Mouse (Mus musculus) G1E (cell line): ENCODE data around the gene Ifi211. TPM values are rescaled to one million over a fixed set of nuclear protein-coding genes. Genes with fewer than 3 reads are reported as not detected.
"Not testable (repeated sequence)": the region's sequence is repeated elsewhere in the genome, so short reads cannot be mapped to it uniquely, and the experiment has no call there.

Experiments used
- ATAC-seq: 2 replicates; pipeline ENCODE4 v1.8.0; 2016; ENCODE audit warnings: mild to moderate bottlenecking; ENCODE audit not compliant: insufficient number of reproducible peaks, poor library complexity, low FRiP score, severe bottlenecking; ENCODE audit errors: extremely low read depth
- DNase-seq: peaks from one replicate; pipeline ENCODE4 v3.0.0; 2012; ENCODE audit warnings: low spot score
- H3K27me3 ChIP-seq: 2 replicates; pipeline ENCODE4 v1.6.1; 2012; ENCODE audit warnings: mild to moderate bottlenecking, low read length, inconsistent platforms; ENCODE audit not compliant: insufficient read depth
- H3K36me3 ChIP-seq: replicated peaks from 2 replicates; pipeline ENCODE3; 2012; ENCODE audit warnings: mild to moderate bottlenecking, inconsistent platforms
- H3K4me1 ChIP-seq: 2 replicates; pipeline ENCODE4 v1.6.1; 2012; ENCODE audit warnings: low read depth, low read length, inconsistent platforms, mixed read lengths; ENCODE audit not compliant: insufficient read depth
- H3K4me3 ChIP-seq: 2 replicates; pipeline ENCODE4 v1.5.1; 2012; ENCODE audit warnings: low read depth, mild to moderate bottlenecking, inconsistent platforms, low read length, moderate library complexity, mixed read lengths
- H3K9me3 ChIP-seq: replicated peaks from 2 replicates; pipeline ENCODE4 v1.6.1; 2012; ENCODE audit warnings: inconsistent platforms
- CTCF ChIP-seq: IDR thresholded peaks from 2 replicates; pipeline ENCODE4 v1.5.1; 2012; ENCODE audit warnings: low read depth, low read length, inconsistent platforms, mixed read lengths
- GATA1 ChIP-seq: IDR thresholded peaks from 2 replicates; pipeline ENCODE4 v1.6.1; 2012; ENCODE audit warnings: borderline replicate concordance, low read length, inconsistent platforms, mixed read lengths
- GATA2 ChIP-seq: IDR thresholded peaks from 2 replicates; pipeline ENCODE4 v1.6.1; 2012; ENCODE audit warnings: low read depth, low read length, inconsistent platforms, borderline replicate concordance
- POLR2AphosphoS5 ChIP-seq: IDR thresholded peaks from 2 replicates; pipeline ENCODE4 v1.6.1; 2012; ENCODE audit warnings: low read depth, low read length, inconsistent platforms; ENCODE audit not compliant: insufficient replicate concordance
- TAL1 ChIP-seq: conservative IDR thresholded peaks from 2 replicates; pipeline ENCODE4 v1.6.1; 2012; ENCODE audit warnings: low read depth, low read length, inconsistent platforms, mixed read lengths
- polyA plus RNA-seq: library from polyadenylated mRNA; stranded (reverse); fragments of >175 nt; gene quantifications from 2 replicates; pipeline ENCODE4 v1.2.3, GENCODE M21; 2012
- total RNA-seq, 2 experiments: library from RNA; stranded (forward) in 1 of 2; stranded (reverse) in 1 of 2; fragments of 200-1000 nt in 1 of 2; fragments of >200 nt in 1 of 2; fragmentation: Nextera tagmentation in 1 of 2; gene quantifications; 2 replicates each; pipeline ENCODE4 v1.2.3; 2014 to 2017

The Ifi211 gene
- total and polyA plus RNA-seq, 3 experiments, result not detected

- not testable (repeated sequence) for H3K27me3 ChIP-seq, ATAC-seq, H3K9me3 ChIP-seq, H3K36me3 ChIP-seq, H3K4me3 ChIP-seq, H3K4me1 ChIP-seq, DNase-seq
Observed at GRCm38 (mm10) chr1:173941522-173941921, 28.7 kb upstream of the Ifi211 start.

GRCm38 (mm10) chr1:173919279-173919678 lies 6.4 kb upstream of the Ifi211 start:
- not testable (repeated sequence) for ATAC-seq, H3K27me3 ChIP-seq, DNase-seq, H3K36me3 ChIP-seq, H3K9me3 ChIP-seq, H3K4me3 ChIP-seq, H3K4me1 ChIP-seq

- peaks cover 4% of the 10 kb centered on the region; the same call in 1 of the 2 replicates for H3K9me3 ChIP-seq
- H3K4me1 ChIP-seq, result no peaks in the 10 kb centered on the region
- TF ChIP-seq CTCF, result no peak
- TF ChIP-seq POLR2AphosphoS5, result no peak
- no peak for TF ChIP-seq TAL1
- TF ChIP-seq GATA1, result no peak
- no peaks in the 10 kb centered on the region for H3K27me3 ChIP-seq
- H3K4me3 ChIP-seq, result no peak overlapping the region
- no peak for ATAC-seq
- no peaks in the 10 kb centered on the region for H3K36me3 ChIP-seq
- no peak for DNase-seq
Observed at GRCm38 (mm10) chr1:173914559-173914958, 1.7 kb upstream of the Ifi211 start.

GRCm38 (mm10) chr1:173913256-173913791 lies 478 bp upstream of the Ifi211 start:
- H3K4me1 ChIP-seq, ATAC-seq, H3K36me3 ChIP-seq, H3K27me3 ChIP-seq, DNase-seq, H3K4me3 ChIP-seq, H3K9me3 ChIP-seq: not testable (repeated sequence)

GRCm38 (mm10) chr1:173911808-173912464 lies 910 bp downstream of the Ifi211 start:
- DNase-seq (no peak), ATAC-seq (no peak)
- Histone ChIP-seq H3K9me3 (peaks cover 4% of the 10 kb centered on the region; the same call in 1 of the 2 replicates), H3K36me3 (no peaks in the 10 kb centered on the region), H3K4me3 (no peak overlapping the region), H3K27me3 (no peaks in the 10 kb centered on the region), H3K4me1 (no peaks in the 10 kb centered on the region)
- no peak for TF ChIP-seq GATA2
- no peak for TF ChIP-seq POLR2AphosphoS5

- H3K9me3 ChIP-seq, ATAC-seq, DNase-seq, H3K4me1 ChIP-seq, H3K4me3 ChIP-seq, H3K36me3 ChIP-seq, H3K27me3 ChIP-seq: not testable (repeated sequence)
Observed at GRCm38 (mm10) chr1:173908390-173908789, 4.5 kb downstream of the Ifi211 start.

- not testable (repeated sequence) for H3K27me3 ChIP-seq, DNase-seq, H3K4me1 ChIP-seq, ATAC-seq, H3K36me3 ChIP-seq, H3K9me3 ChIP-seq, H3K4me3 ChIP-seq
Observed at GRCm38 (mm10) chr1:173905885-173906284, 7.0 kb downstream of the Ifi211 start.

- not testable (repeated sequence) for H3K4me1 ChIP-seq, H3K4me3 ChIP-seq, H3K27me3 ChIP-seq, H3K9me3 ChIP-seq, ATAC-seq, H3K36me3 ChIP-seq, DNase-seq
Observed at GRCm38 (mm10) chr1:173889741-173890140, 23.1 kb downstream of the Ifi211 start.

GRCm38 (mm10) chr1:173887026-173887787 lies 25.6 kb downstream of the Ifi211 start:
- H3K4me3 ChIP-seq, H3K4me1 ChIP-seq, ATAC-seq, DNase-seq, H3K36me3 ChIP-seq, H3K9me3 ChIP-seq, H3K27me3 ChIP-seq: not testable (repeated sequence)

GRCm38 (mm10) chr1:173880004-173880666 lies 32.7 kb downstream of the Ifi211 start:
- not testable (repeated sequence) for H3K4me3 ChIP-seq, H3K9me3 ChIP-seq, H3K27me3 ChIP-seq, H3K36me3 ChIP-seq, ATAC-seq, DNase-seq, H3K4me1 ChIP-seq
